Mouse (Mus musculus) erythroblast, embryonic 14.5 days (primary cell): ENCODE data around the gene Epb41l1.

ENCODE experiments used
- GATA1 ChIP-seq: IDR thresholded peaks from 2 replicates; pipeline ENCODE4 v1.6.1; 2012; ENCODE audit warnings: low read length, inconsistent platforms, mixed read lengths
- TAL1 ChIP-seq: IDR thresholded peaks from 3 replicates; pipeline ENCODE4 v1.6.1; 2012; ENCODE audit warnings: low read length, inconsistent platforms, mixed read lengths

DNA sequence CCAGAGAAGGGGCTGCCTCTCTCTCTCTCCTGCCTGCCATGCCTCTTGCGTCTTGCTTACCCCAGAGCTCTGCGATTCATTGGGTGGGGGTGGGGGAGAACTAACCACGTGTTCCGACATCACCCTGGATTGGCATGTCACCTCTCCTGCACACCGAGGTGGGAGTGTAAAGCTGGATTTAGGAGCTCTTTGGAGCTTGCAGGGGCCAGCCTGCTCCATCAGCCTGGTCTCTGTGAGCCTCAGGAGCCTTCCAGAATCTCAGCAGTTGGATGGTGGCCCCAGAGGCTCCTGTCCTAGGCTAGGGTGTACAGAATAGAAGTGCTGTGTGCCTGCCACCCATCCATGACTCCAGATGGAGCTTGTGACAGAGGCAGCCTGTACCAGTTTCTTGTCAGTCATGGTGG, 56.0 kb downstream of the Epb41l1 start:
- TF ChIP-seq TAL1: no peak
- TF ChIP-seq GATA1: no peak
